Mouse (Mus musculus) liver, embryonic 11.5 days (tissue): ENCODE data around the gene Rnf182. TPM values are rescaled to one million over a fixed set of nuclear protein-coding genes. Genes with fewer than 3 reads are reported as not detected.

Experiments used
- ATAC-seq: fragments of 200-750 bp; cut with Nextera tagmentation; replicated peaks from 2 replicates; pipeline ENCODE4 v1.8.0; 2017; ENCODE audit warnings: moderate number of reproducible peaks, mild to moderate bottlenecking, moderate TSS enrichment, moderate library complexity; ENCODE audit not compliant: low FRiP score
- DNase-seq: peaks from one replicate; pipeline ENCODE4 v3.0.0-alpha.2; 2017; ENCODE audit warnings: low spot score
- H3K27ac ChIP-seq: fragments of 300-500 bp; sonication (generic); 2 replicates; pipeline ENCODE4 v1.5.1; 2014; ENCODE audit warnings: mild to moderate bottlenecking, low read depth, low read length, control low read depth
- H3K27me3 ChIP-seq: fragments of 300-500 bp; sonication (generic); replicated peaks from 2 replicates; pipeline ENCODE4 v1.6.1; 2014; ENCODE audit warnings: low read length, mixed read lengths; ENCODE audit not compliant: control insufficient read depth, insufficient read depth
- H3K36me3 ChIP-seq: fragments of 300-500 bp; sonication (generic); 2 replicates; pipeline ENCODE4 v1.6.1; 2014; ENCODE audit warnings: mild to moderate bottlenecking, low read length, moderate library complexity, mixed read lengths; ENCODE audit not compliant: control insufficient read depth, insufficient read depth
- H3K4me1 ChIP-seq: fragments of 300-500 bp; sonication (generic); replicated peaks from 2 replicates; pipeline ENCODE4 v1.6.1; 2014; ENCODE audit warnings: low read length, mixed read lengths; ENCODE audit not compliant: control insufficient read depth, insufficient read depth
- H3K4me2 ChIP-seq: fragments of 300-500 bp; sonication (generic); 2 replicates; pipeline ENCODE4 v1.6.1; 2014; ENCODE audit warnings: mild to moderate bottlenecking, control low read depth, moderate library complexity
- H3K4me3 ChIP-seq: fragments of 300-500 bp; sonication (generic); 2 replicates; pipeline ENCODE4 v1.5.1; 2014; ENCODE audit warnings: low read depth, low read length, control low read depth
- H3K9ac ChIP-seq: fragments of 300-500 bp; sonication (generic); 2 replicates; pipeline ENCODE4 v1.6.1; 2014; ENCODE audit warnings: low read depth, low read length, control low read depth
- H3K9me3 ChIP-seq: fragments of 300-500 bp; sonication (generic); 2 replicates; pipeline ENCODE4 v1.6.1; 2016; ENCODE audit warnings: low read length, inconsistent platforms, mixed read lengths; ENCODE audit not compliant: control insufficient read depth
- WGBS: fragments of 180-500 bp; shearing (Covaris S2); extraction: QIAGEN DNeasy Blood & Tissue Kit; methylation state at CpG from one replicate; pipeline ENCODE4 v1.1.7; 2014; 5-methylcytosine and 5-hydroxymethylcytosine counted together
- polyA plus RNA-seq: library from polyadenylated mRNA; unstranded; fragments of >200 nt; fragmentation: Nextera tagmentation; extraction: Ambion mirVana; gene quantifications from 2 replicates; pipeline ENCODE4 v1.2.1, GENCODE M21; 2014

Rnf182 gene
- polyA plus RNA-seq, 1 experiment from 2014 or later: 1.3 TPM

DNA sequence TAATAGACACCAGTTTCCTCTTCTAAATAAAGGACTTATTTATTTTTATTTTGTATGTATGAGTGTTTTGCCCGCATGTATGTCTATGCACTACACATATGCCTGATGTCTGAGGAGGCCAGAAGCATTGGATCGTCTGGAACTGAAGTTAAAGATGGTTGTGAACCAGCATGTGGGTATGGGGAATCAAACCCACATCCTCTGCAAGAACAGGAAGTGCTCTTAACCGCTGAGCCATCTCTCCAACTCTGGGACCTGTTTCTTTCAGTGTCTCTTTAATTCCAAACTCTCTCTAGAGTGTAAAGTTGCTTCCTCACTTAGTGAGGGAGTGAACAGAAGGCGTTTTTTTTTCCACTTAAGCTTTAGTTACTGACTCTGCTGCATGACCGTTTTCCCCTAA lies 12.4 kb downstream of the Rnf182 start:
- Histone ChIP-seq H3K27ac (no peak overlapping the region), H3K4me1 (no peaks in the 10 kb centered on the region), H3K4me2 (no peak overlapping the region), H3K9me3 (no peaks in the 10 kb centered on the region), H3K27me3 (no peaks in the 10 kb centered on the region), H3K36me3 (no peaks in the 10 kb centered on the region), H3K9ac (no peak overlapping the region), H3K4me3 (no peak overlapping the region)
- DNase-seq: no peak
- no peak for ATAC-seq
- 57% methylated on average over 5 of the region's 5 CpGs for WGBS

GRCm38 (mm10) chr13:43629785-43630184 lies 14.3 kb downstream of the Rnf182 start:
- H3K9ac ChIP-seq: no peak overlapping the region
- no peaks in the 10 kb centered on the region for H3K4me1 ChIP-seq
- ATAC-seq (no peak), DNase-seq (no peak)
- H3K9me3 ChIP-seq: no peaks in the 10 kb centered on the region
- H3K27ac ChIP-seq: no peak overlapping the region
- WGBS: 81% methylated on average over 7 of the region's 7 CpGs
- H3K4me3 ChIP-seq: no peak overlapping the region
- no peak overlapping the region for H3K4me2 ChIP-seq
- H3K36me3 ChIP-seq: no peaks in the 10 kb centered on the region
- no peaks in the 10 kb centered on the region for H3K27me3 ChIP-seq

- no peaks in the 10 kb centered on the region for H3K9me3 ChIP-seq
- ATAC-seq: no peak
- no peak overlapping the region for H3K4me3 ChIP-seq
- H3K27me3 ChIP-seq: no peaks in the 10 kb centered on the region
- WGBS: 87% methylated on average over 6 of the region's 6 CpGs
- no peak overlapping the region for H3K4me2 ChIP-seq
- no peak overlapping the region for H3K27ac ChIP-seq
- H3K36me3 ChIP-seq: no peaks in the 10 kb centered on the region
- no peak overlapping the region for H3K9ac ChIP-seq
- no peaks in the 10 kb centered on the region for H3K4me1 ChIP-seq
- no peak for DNase-seq
Measured at GRCm38 (mm10) chr13:43631266-43631665, 15.8 kb downstream of the Rnf182 start.

GRCm38 (mm10) chr13:43633024-43633423 lies 17.5 kb downstream of the Rnf182 start:
- Histone ChIP-seq H3K9ac (no peak overlapping the region), H3K36me3 (no peaks in the 10 kb centered on the region), H3K9me3 (no peaks in the 10 kb centered on the region), H3K27ac (no peak overlapping the region), H3K4me2 (no peak overlapping the region), H3K4me1 (no peaks in the 10 kb centered on the region), H3K27me3 (no peaks in the 10 kb centered on the region), H3K4me3 (no peak overlapping the region)
- ATAC-seq (no peak), DNase-seq (no peak)
- 70% methylated on average over 4 of the region's 4 CpGs for WGBS

DNA sequence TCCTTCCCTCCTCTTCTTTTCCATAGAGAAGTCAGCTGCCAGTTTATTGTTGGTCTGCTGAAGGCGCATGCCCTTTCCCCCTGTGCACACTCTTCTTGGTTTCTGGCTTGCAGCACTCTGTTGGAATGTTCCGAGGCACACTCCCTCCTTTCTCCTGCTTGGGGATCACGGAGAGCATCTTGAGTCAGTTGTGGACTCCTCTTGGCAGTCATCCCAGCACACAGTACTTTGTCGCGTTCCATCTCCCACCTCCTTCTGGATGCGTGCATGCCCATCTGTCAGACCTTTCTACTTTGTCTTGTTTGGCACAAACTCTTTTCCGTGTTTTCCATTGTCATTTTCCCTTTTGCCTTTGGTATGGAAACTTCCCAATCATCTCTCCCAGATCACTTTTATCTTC lies 22.2 kb downstream of the Rnf182 start:
- WGBS: 83% methylated on average over 7 of the region's 7 CpGs
- no peaks in the 10 kb centered on the region for H3K9me3 ChIP-seq
- DNase-seq: no peak
- no peak overlapping the region for H3K4me2 ChIP-seq
- H3K27ac ChIP-seq: no peak overlapping the region
- H3K4me3 ChIP-seq: no peak overlapping the region
- H3K9ac ChIP-seq: no peak overlapping the region
- no peak for ATAC-seq
- no peaks in the 10 kb centered on the region for H3K36me3 ChIP-seq
- no peaks in the 10 kb centered on the region for H3K4me1 ChIP-seq
- H3K27me3 ChIP-seq: no peaks in the 10 kb centered on the region

- no peak for ATAC-seq
- WGBS: 14% methylated on average over 1 of the region's 1 CpGs
- no peaks in the 10 kb centered on the region for H3K4me1 ChIP-seq
- H3K36me3 ChIP-seq: no peaks in the 10 kb centered on the region
- H3K9ac ChIP-seq: no peak overlapping the region
- no peak overlapping the region for H3K27ac ChIP-seq
- no peak for DNase-seq
- H3K4me2 ChIP-seq: no peak overlapping the region
- no peak overlapping the region for H3K4me3 ChIP-seq
- H3K9me3 ChIP-seq: no peaks in the 10 kb centered on the region
- H3K27me3 ChIP-seq: no peaks in the 10 kb centered on the region
Measured at GRCm38 (mm10) chr13:43644991-43645390, 29.5 kb downstream of the Rnf182 start.

DNA sequence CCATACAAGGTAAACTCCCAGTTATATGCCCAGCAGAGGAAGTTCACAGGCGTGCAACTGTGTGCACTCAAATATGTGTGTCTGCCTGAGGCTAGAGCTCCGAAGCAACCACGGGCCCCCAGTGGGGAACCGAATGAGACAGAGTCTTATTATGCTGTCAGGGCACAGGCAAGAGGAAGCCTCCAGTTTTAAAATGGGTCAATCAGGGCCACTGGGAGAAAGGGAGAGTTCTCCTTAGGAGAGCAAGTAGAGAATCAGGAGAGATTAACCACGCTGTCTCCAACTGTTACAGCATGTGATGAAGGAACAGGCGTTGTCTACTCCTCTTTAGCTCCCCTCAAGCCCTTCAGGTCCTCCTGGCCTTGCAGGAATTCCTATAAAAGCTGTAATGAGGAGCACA lies 33.0 kb downstream of the Rnf182 start:
- no peaks in the 10 kb centered on the region for H3K27me3 ChIP-seq
- H3K4me2 ChIP-seq: no peak overlapping the region
- H3K4me3 ChIP-seq: no peak overlapping the region
- no peak overlapping the region for H3K9ac ChIP-seq
- no peaks in the 10 kb centered on the region for H3K4me1 ChIP-seq
- WGBS: 58% methylated on average over 6 of the region's 6 CpGs
- no peaks in the 10 kb centered on the region for H3K9me3 ChIP-seq
- no peak for ATAC-seq
- no peak for DNase-seq
- no peaks in the 10 kb centered on the region for H3K36me3 ChIP-seq
- no peak overlapping the region for H3K27ac ChIP-seq

DNA sequence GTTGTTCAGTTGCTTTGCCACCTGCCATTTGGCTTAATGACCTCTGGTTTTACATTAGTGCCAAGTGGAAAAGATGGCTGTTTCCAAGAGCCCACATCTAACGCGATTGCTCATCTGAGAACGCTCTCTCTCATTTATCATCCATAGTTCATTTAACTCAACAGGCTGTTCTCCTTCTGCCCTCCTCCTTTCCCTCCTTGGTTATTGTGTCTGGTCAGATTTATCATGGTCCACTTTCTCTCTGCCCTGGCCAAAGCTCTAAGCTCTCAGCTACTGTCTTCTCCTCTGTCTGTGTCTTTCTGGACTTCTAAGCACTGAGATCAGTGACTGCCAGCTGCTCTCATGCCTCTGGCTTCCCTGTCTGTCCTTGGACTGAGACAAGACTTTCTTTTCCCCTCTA lies 35.8 kb downstream of the Rnf182 start:
- no peaks in the 10 kb centered on the region for H3K36me3 ChIP-seq
- no peak overlapping the region for H3K4me3 ChIP-seq
- H3K4me2 ChIP-seq: no peak overlapping the region
- H3K27ac ChIP-seq: no peak overlapping the region
- ATAC-seq (no peak), DNase-seq (no peak)
- no peaks in the 10 kb centered on the region for H3K27me3 ChIP-seq
- H3K9me3 ChIP-seq: no peaks in the 10 kb centered on the region
- WGBS: 77% methylated on average over 3 of the region's 3 CpGs
- no peak overlapping the region for H3K9ac ChIP-seq
- no peaks in the 10 kb centered on the region for H3K4me1 ChIP-seq

- WGBS: 47% methylated on average over 6 of the region's 6 CpGs
- H3K9me3 ChIP-seq: no peaks in the 10 kb centered on the region
- H3K4me2 ChIP-seq: no peak overlapping the region
- H3K36me3 ChIP-seq: no peaks in the 10 kb centered on the region
- H3K27me3 ChIP-seq: no peaks in the 10 kb centered on the region
- DNase-seq (no peak), ATAC-seq (no peak)
- no peak overlapping the region for H3K4me3 ChIP-seq
- H3K9ac ChIP-seq: no peak overlapping the region
- no peak overlapping the region for H3K27ac ChIP-seq
- H3K4me1 ChIP-seq: no peaks in the 10 kb centered on the region
Measured at GRCm38 (mm10) chr13:43654091-43654490, 38.6 kb downstream of the Rnf182 start.
